Mouse (Mus musculus): ENCODE measurements around the gene Rpl3.

DNA sequence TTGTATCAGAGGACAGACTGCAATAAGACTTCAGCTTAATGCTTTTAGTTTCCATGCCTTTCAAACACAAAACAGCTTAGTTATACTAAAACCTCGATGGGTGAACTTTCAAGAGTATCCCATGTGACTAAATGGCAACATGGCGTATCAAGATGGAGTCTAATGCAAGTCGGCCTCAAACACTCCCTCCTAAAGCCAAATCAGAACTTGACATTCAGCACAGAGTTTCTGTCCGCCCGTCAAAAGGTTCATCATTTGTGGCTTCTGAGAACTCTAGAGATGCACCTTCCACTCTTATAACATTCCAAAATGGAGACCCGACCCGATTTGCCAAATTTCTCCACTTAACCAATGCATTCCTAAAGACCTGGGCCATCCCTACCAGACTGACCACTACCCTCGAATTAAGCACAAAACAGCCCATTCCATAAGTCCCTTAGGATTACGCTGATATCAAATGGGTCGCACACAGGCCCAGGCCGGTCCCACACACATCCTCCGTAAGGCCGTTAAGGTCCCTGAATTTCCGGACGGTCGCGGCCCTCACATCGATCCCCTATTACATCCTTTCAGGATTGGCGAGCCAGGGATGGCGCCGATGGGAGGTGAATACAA lies 8.9 kb downstream of the Rpl3 start:
- TF ChIP-seq POLR2A (IDR thresholded peaks at IDR 0.05; ENCODE audit: extremely low read depth, insufficient read depth, low read length) (no peak), CTCF (IDR thresholded peaks at IDR 0.05; ENCODE audit: extremely low read depth, insufficient read depth, low read length) (no peak)
